Mouse (Mus musculus): ENCODE data around the gene Cdkal1. TPM values are rescaled to one million over a fixed set of nuclear protein-coding genes. Genes with fewer than 3 reads are reported as not detected.

The Cdkal1 gene
- polyA plus RNA-seq, 1 experiment from 2014 or later, result 8.7 TPM

DNA sequence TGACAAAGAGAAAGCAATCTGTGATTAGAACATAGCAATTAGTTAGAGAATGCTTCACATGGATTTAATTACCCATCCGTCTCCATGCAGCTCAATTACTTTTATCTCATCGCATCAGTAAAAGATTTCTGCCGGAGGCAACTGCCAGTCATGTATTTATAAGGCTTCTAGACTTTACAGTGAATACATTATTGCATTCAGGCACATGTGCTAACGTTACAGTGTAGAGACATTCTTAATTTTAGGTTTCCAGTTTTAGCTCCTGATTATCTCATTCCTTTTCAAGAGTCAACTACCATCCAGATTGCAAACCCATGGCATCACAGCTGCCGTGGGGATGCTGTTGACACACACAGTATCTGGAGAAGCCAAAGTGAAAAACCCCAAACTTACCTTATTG lies 289.8 kb downstream of the Cdkal1 start:
- Histone ChIP-seq H3K4me2 (ENCODE audit: low read depth, low read length) (no peak overlapping the region), H3K4me1 (ENCODE audit: insufficient read depth) (no peaks in the 10 kb centered on the region), H3K27ac (ENCODE audit: low read depth) (no peak overlapping the region), H3K9ac (replicated peaks) (no peak overlapping the region), H3K9me3 (ENCODE audit: low read length) (no peaks in the 10 kb centered on the region), H3K4me3 (ENCODE audit: low read depth, low read length) (no peak overlapping the region), H3K27me3 (ENCODE audit: insufficient read depth, low read length) (no peaks in the 10 kb centered on the region), H3K36me3 (replicated peaks; ENCODE audit: insufficient read depth, low read length) (no peaks in the 10 kb centered on the region)
- TF ChIP-seq CTCF (IDR thresholded peaks at IDR 0.05; ENCODE audit: low read depth), result no peak
- no peak for TF ChIP-seq EP300 (IDR thresholded peaks at IDR 0.05; ENCODE audit: low read depth)
- no peak for DNase-seq
- 82% methylated on average over 5 of the region's 5 CpGs for WGBS (ENCODE audit: insufficient replicate concordance)
- no peak for ATAC-seq

DNA sequence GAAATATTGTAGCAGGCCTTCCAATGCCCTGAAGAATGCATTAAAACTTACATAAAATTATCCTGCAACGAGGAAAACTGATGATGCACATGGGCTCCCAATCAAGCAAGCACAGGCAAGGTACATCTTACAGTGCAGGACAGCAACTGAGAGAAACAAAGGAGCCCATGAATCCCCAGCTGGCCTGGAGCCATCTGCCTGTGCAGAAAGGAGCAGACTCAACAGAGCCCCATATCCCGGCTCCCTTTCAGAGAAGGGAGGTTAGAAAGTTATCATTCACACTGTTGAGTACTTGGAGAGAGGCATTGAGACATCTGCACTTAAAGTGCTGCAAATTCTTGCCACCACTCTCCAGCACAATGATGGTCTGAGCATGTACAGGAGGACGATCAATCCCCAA lies 296.3 kb downstream of the Cdkal1 start:
- no peak for TF ChIP-seq EP300 (IDR thresholded peaks at IDR 0.05; ENCODE audit: low read depth)
- TF ChIP-seq CTCF (IDR thresholded peaks at IDR 0.05; ENCODE audit: low read depth), result no peak
- ATAC-seq (no peak), DNase-seq (no peak)
- Histone ChIP-seq H3K4me1 (ENCODE audit: insufficient read depth) (no peaks in the 10 kb centered on the region), H3K36me3 (replicated peaks; ENCODE audit: insufficient read depth, low read length) (no peaks in the 10 kb centered on the region), H3K4me2 (ENCODE audit: low read depth, low read length) (no peak overlapping the region), H3K4me3 (ENCODE audit: low read depth, low read length) (no peak overlapping the region), H3K27me3 (ENCODE audit: insufficient read depth, low read length) (no peaks in the 10 kb centered on the region), H3K9me3 (ENCODE audit: low read length) (no peaks in the 10 kb centered on the region), H3K27ac (ENCODE audit: low read depth) (no peak overlapping the region), H3K9ac (replicated peaks) (no peak overlapping the region)
- 74% methylated on average over 3 of the region's 3 CpGs for WGBS (ENCODE audit: insufficient replicate concordance)

DNA sequence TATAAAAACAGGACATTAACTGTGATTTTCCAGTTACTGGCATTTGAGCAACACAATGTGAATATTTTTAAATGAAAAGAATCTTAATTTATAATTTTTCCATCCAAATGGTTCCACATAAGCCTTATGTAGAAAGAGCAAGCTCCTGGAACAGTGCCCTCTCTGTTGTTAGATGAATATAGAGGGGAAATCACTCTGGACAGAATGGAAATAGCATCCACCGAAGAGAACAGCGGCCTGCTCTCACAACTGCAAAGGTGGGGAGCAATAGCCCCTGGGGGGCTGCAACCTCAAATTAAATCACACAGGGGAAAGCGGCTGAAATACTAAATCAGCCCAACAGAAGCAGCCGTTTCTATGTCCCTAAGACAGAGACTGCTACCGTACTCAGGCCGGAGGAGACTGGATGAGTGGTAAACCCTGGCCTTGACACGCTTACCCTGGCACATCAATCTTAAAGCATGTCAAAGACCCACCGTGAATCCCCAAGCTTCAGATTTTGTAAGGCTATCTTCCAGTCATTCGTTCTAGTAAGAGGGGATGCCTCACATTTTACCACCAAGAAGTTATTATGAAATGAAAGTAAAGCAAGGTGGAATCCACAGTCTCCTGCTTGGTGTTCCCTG lies 300.2 kb downstream of the Cdkal1 start:
- no peak overlapping the region for H3K4me2 ChIP-seq (ENCODE audit: low read depth, low read length)
- H3K4me1 ChIP-seq (ENCODE audit: insufficient read depth), result no peaks in the 10 kb centered on the region
- TF ChIP-seq CTCF (IDR thresholded peaks at IDR 0.05; ENCODE audit: low read depth) (no peak), EP300 (IDR thresholded peaks at IDR 0.05; ENCODE audit: low read depth) (no peak)
- no peak for ATAC-seq
- 86% methylated on average over 9 of the region's 9 CpGs for WGBS (ENCODE audit: insufficient replicate concordance)
- DNase-seq, result no peak
- no peak overlapping the region for H3K9ac ChIP-seq (replicated peaks)
- no peaks in the 10 kb centered on the region for H3K9me3 ChIP-seq (ENCODE audit: low read length)
- H3K27me3 ChIP-seq (ENCODE audit: insufficient read depth, low read length), result no peaks in the 10 kb centered on the region
- H3K27ac ChIP-seq (ENCODE audit: low read depth), result no peak overlapping the region
- no peaks in the 10 kb centered on the region for H3K36me3 ChIP-seq (replicated peaks; ENCODE audit: insufficient read depth, low read length)
- no peak overlapping the region for H3K4me3 ChIP-seq (ENCODE audit: low read depth, low read length)

DNA sequence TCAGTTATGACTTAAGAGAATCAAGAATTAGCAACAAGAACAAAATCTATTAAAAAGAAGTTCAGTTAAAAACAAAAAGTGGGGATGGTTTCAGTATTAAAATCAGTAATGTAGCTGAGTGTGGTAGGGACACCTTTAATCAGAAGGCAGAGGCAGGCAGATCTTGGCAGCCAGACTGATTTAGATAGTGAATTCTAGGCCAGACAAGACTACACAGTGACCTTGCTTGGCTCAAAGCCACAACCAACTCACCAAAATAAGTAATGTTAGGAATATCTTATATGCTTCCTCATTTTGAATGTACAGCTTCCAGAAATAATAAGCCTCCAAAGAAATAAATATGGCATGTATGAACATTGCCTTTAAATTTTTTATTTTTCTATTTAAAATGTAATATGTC lies 301.7 kb downstream of the Cdkal1 start:
- no peaks in the 10 kb centered on the region for H3K9me3 ChIP-seq (ENCODE audit: low read length)
- H3K9ac ChIP-seq (replicated peaks), result no peak overlapping the region
- TF ChIP-seq CTCF (IDR thresholded peaks at IDR 0.05; ENCODE audit: low read depth), result no peak
- TF ChIP-seq EP300 (IDR thresholded peaks at IDR 0.05; ENCODE audit: low read depth), result no peak
- H3K27ac ChIP-seq (ENCODE audit: low read depth), result no peak overlapping the region
- no peak overlapping the region for H3K4me2 ChIP-seq (ENCODE audit: low read depth, low read length)
- H3K27me3 ChIP-seq (ENCODE audit: insufficient read depth, low read length), result no peaks in the 10 kb centered on the region
- H3K4me1 ChIP-seq (ENCODE audit: insufficient read depth), result no peaks in the 10 kb centered on the region
- no peaks in the 10 kb centered on the region for H3K36me3 ChIP-seq (replicated peaks; ENCODE audit: insufficient read depth, low read length)
- no peak overlapping the region for H3K4me3 ChIP-seq (ENCODE audit: low read depth, low read length)
- DNase-seq (no peak), ATAC-seq (no peak)

DNA sequence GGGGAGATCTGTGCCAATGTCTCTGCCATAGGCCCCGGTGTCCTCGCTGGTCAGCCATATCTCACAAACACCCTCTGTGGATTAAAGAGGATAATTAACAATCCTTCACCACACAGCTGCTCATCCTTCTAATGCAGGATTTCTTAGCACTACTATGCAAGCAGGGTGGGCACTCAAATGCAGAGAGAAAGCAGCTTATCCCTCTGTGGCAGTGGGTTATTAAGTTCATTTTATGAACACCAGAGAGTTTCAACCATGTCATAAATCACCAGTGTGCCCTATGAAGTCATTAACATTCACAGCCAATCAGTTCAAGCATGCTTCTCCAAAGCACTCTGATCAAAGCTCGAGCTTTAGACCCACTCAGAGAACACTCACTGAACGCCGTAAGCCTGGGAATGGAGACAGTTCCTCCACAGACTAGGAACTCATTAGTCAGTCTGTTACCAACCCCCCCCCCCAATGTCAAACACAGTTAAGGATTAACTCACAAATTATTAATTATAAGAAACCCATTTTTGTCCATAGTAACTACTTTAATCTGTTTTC lies 303.1 kb downstream of the Cdkal1 start:
- 86% methylated on average over 5 of the region's 5 CpGs for WGBS (ENCODE audit: insufficient replicate concordance)
- no peak overlapping the region for H3K4me3 ChIP-seq (ENCODE audit: low read depth, low read length)
- ATAC-seq, result no peak
- TF ChIP-seq CTCF (IDR thresholded peaks at IDR 0.05; ENCODE audit: low read depth) (no peak), EP300 (IDR thresholded peaks at IDR 0.05; ENCODE audit: low read depth) (no peak)
- no peaks in the 10 kb centered on the region for H3K27me3 ChIP-seq (ENCODE audit: insufficient read depth, low read length)
- no peaks in the 10 kb centered on the region for H3K4me1 ChIP-seq (ENCODE audit: insufficient read depth)
- no peaks in the 10 kb centered on the region for H3K36me3 ChIP-seq (replicated peaks; ENCODE audit: insufficient read depth, low read length)
- H3K9ac ChIP-seq (replicated peaks), result no peak overlapping the region
- no peaks in the 10 kb centered on the region for H3K9me3 ChIP-seq (ENCODE audit: low read length)
- no peak for DNase-seq
- no peak overlapping the region for H3K27ac ChIP-seq (ENCODE audit: low read depth)
- H3K4me2 ChIP-seq (ENCODE audit: low read depth, low read length), result no peak overlapping the region

DNA sequence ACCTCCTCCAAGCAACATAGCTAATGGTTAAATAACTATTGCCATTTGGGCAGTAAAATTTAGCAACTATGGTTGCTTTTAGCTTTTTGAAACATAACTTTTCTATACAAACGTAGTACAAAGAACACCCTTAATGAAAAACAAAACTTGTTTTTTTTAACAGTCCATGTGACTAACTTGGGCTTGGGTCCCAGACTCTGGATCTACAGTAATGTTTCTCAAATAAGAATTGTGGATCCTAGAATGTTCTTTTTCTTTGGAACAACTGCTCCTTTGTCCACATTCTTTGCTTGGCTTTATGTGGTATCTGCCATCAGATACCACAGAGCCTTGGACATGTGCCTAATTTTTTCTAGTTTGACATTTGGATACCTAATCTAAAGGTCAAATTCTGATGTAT lies 304.6 kb downstream of the Cdkal1 start:
- DNase-seq, result no peak
- H3K4me3 ChIP-seq (ENCODE audit: low read depth, low read length), result no peak overlapping the region
- H3K9me3 ChIP-seq (ENCODE audit: low read length), result no peaks in the 10 kb centered on the region
- no peak overlapping the region for H3K27ac ChIP-seq (ENCODE audit: low read depth)
- ATAC-seq, result no peak
- no peak for TF ChIP-seq CTCF (IDR thresholded peaks at IDR 0.05; ENCODE audit: low read depth)
- no peak for TF ChIP-seq EP300 (IDR thresholded peaks at IDR 0.05; ENCODE audit: low read depth)
- H3K4me1 ChIP-seq (ENCODE audit: insufficient read depth), result no peaks in the 10 kb centered on the region
- no peak overlapping the region for H3K9ac ChIP-seq (replicated peaks)
- no peaks in the 10 kb centered on the region for H3K36me3 ChIP-seq (replicated peaks; ENCODE audit: insufficient read depth, low read length)
- WGBS (ENCODE audit: insufficient replicate concordance), result 80% methylated on average over 1 of the region's 1 CpGs
- no peaks in the 10 kb centered on the region for H3K27me3 ChIP-seq (ENCODE audit: insufficient read depth, low read length)
- no peak overlapping the region for H3K4me2 ChIP-seq (ENCODE audit: low read depth, low read length)

All from liver, postnatal 0 days (tissue).